Mouse (Mus musculus) MEL (cell line): ENCODE measurements around the gene Ccdc83. TPM values are rescaled to one million over a fixed set of nuclear protein-coding genes. Genes with fewer than 3 reads are reported as not detected.

Experiments
- DNase-seq: peaks from one replicate; pipeline ENCODE4 v3.0.0; 2011; ENCODE audit warnings: low read depth, low spot score
- H3K27ac ChIP-seq: 2 replicates; pipeline ENCODE4 v1.5.1; 2012; ENCODE audit warnings: low read depth, mild to moderate bottlenecking, control low read depth, low read length, moderate library complexity; ENCODE audit not compliant: control insufficient read depth
- H3K27me3 ChIP-seq, 2 experiments: fragments of 150-350 bp in 1 of 2; sonication (generic) in 1 of 2; 2 replicates each; pipeline ENCODE4 v1.6.1; 2012; ENCODE audit warnings: low read length in 2 of 2, mild to moderate bottlenecking in 2 of 2, improper control_type of control experiment in 1 of 2, moderate library complexity in 1 of 2; ENCODE audit not compliant: insufficient read depth in 2 of 2, control insufficient read depth in 1 of 2
- H3K36me3 ChIP-seq, 2 experiments: 2 replicates each; pipeline ENCODE4 v1.6.1; 2012 to 2014; ENCODE audit warnings: low read length in 2 of 2, improper control_type of control experiment in 1 of 2, inconsistent platforms in 1 of 2, mild to moderate bottlenecking in 1 of 2; ENCODE audit not compliant: insufficient read depth in 2 of 2, control insufficient read depth in 1 of 2
- H3K4me1 ChIP-seq, 2 experiments: fragments of 150-350 bp in 1 of 2; sonication (generic) in 1 of 2; 2 replicates each; pipeline ENCODE4 v1.6.1; 2012; ENCODE audit warnings: low read length in 2 of 2, improper control_type of control experiment in 1 of 2, mild to moderate bottlenecking in 1 of 2; ENCODE audit not compliant: insufficient read depth in 2 of 2, control insufficient read depth in 1 of 2
- H3K4me3 ChIP-seq, 2 experiments: fragments of 150-350 bp in 1 of 2; sonication (generic) in 1 of 2; 2 replicates each; pipeline ENCODE4 v1.5.1; 2012; ENCODE audit warnings: low read depth in 2 of 2, low read length in 2 of 2, mild to moderate bottlenecking in 2 of 2, moderate library complexity in 2 of 2, control low read depth in 1 of 2, improper control_type of control experiment in 1 of 2; ENCODE audit not compliant: control insufficient read depth in 1 of 2, insufficient read depth in 1 of 2
- H3K79me2 ChIP-seq: 2 replicates; pipeline ENCODE4 v1.6.1; 2012; ENCODE audit warnings: mild to moderate bottlenecking, low read length, moderate library complexity; ENCODE audit not compliant: control insufficient read depth, poor library complexity, insufficient read depth
- H3K9ac ChIP-seq: 2 replicates; pipeline ENCODE4 v1.6.1; 2012; ENCODE audit warnings: low read depth, mild to moderate bottlenecking, control low read depth, low read length, moderate library complexity; ENCODE audit not compliant: control insufficient read depth, poor library complexity, severe bottlenecking
- H3K9me3 ChIP-seq: fragments of 150-350 bp; sonication (generic); replicated peaks from 2 replicates; pipeline ENCODE4 v1.6.1; 2012; ENCODE audit warnings: mild to moderate bottlenecking, low read length, improper control_type of control experiment, moderate library complexity; ENCODE audit not compliant: insufficient read depth
- BHLHE40 ChIP-seq: IDR thresholded peaks from 2 replicates; pipeline ENCODE4 v1.6.1; 2012; ENCODE audit warnings: low read depth, mild to moderate bottlenecking, inconsistent platforms, low read length, improper control_type of control experiment, borderline replicate concordance
- CHD2 ChIP-seq: IDR thresholded peaks from 2 replicates; pipeline ENCODE4 v1.6.1; 2011; ENCODE audit warnings: low read length, improper control_type of control experiment
- ELF1 ChIP-seq: IDR thresholded peaks from 2 replicates; pipeline ENCODE4 v1.6.1; 2014; ENCODE audit warnings: low read depth, mild to moderate bottlenecking, inconsistent platforms, low read length, improper control_type of control experiment, moderate library complexity
- EP300 ChIP-seq, 2 experiments: IDR thresholded peaks; 2 replicates each; pipeline ENCODE4 v1.6.1; 2011; ENCODE audit warnings: improper control_type of control experiment in 2 of 2, low read length in 2 of 2, low read depth in 1 of 2, mild to moderate bottlenecking in 1 of 2
- ETS1 ChIP-seq: IDR thresholded peaks from 2 replicates; pipeline ENCODE4 v1.6.1; 2012; ENCODE audit warnings: low read depth, mild to moderate bottlenecking, inconsistent platforms, low read length, improper control_type of control experiment, moderate library complexity
- GABPA ChIP-seq: IDR thresholded peaks from 2 replicates; pipeline ENCODE4 v1.6.1; 2012; ENCODE audit warnings: low read depth, mild to moderate bottlenecking, inconsistent platforms, low read length, improper control_type of control experiment, moderate library complexity
- GATA1 ChIP-seq: IDR thresholded peaks from 2 replicates; pipeline ENCODE4 v1.6.1; 2011; ENCODE audit warnings: low read depth, low read length, improper control_type of control experiment
- JUND ChIP-seq: IDR thresholded peaks from 2 replicates; pipeline ENCODE4 v1.6.1; 2011; ENCODE audit warnings: low read depth, mild to moderate bottlenecking, improper control_type of control experiment, low read length
- KAT2A ChIP-seq: conservative IDR thresholded peaks from 2 replicates; pipeline ENCODE4 v1.6.1; 2012; ENCODE audit warnings: low read depth, low read length, improper control_type of control experiment, inconsistent platforms
- MAFK ChIP-seq: IDR thresholded peaks from 2 replicates; pipeline ENCODE4 v1.6.1; 2011; ENCODE audit warnings: low read depth, mild to moderate bottlenecking, low read length, improper control_type of control experiment, borderline replicate concordance
- MAX ChIP-seq: IDR thresholded peaks from 2 replicates; pipeline ENCODE4 v1.6.1; 2011; ENCODE audit warnings: low read length, improper control_type of control experiment
- MEF2A ChIP-seq: IDR thresholded peaks from 2 replicates; pipeline ENCODE4 v1.6.1; 2014; ENCODE audit warnings: low read depth, mild to moderate bottlenecking, inconsistent platforms, low read length, improper control_type of control experiment; ENCODE audit not compliant: poor library complexity, insufficient replicate concordance, severe bottlenecking; ENCODE audit errors: extremely low read depth
- MYC ChIP-seq: IDR thresholded peaks from 2 replicates; pipeline ENCODE4 v1.6.1; 2011; ENCODE audit warnings: low read depth, mild to moderate bottlenecking, low read length, improper control_type of control experiment, moderate library complexity
- NELFE ChIP-seq: IDR thresholded peaks from 2 replicates; pipeline ENCODE4 v1.6.1; 2011; ENCODE audit warnings: low read depth, low read length, improper control_type of control experiment
- POLR2AphosphoS2 ChIP-seq: IDR thresholded peaks from 2 replicates; pipeline ENCODE4 v1.6.1; 2011; ENCODE audit warnings: low read length, improper control_type of control experiment
- POLR2AphosphoS5 ChIP-seq: IDR thresholded peaks from 2 replicates; pipeline ENCODE4 v1.6.1; 2012; ENCODE audit warnings: low read depth, borderline replicate concordance, mild to moderate bottlenecking, inconsistent platforms, low read length, moderate library complexity, mixed read lengths
- RAD21 ChIP-seq: IDR thresholded peaks from 2 replicates; pipeline ENCODE4 v1.6.1; 2011; ENCODE audit warnings: mild to moderate bottlenecking, low read depth, low read length, improper control_type of control experiment
- RCOR1 ChIP-seq: IDR thresholded peaks from 2 replicates; pipeline ENCODE4 v1.6.1; 2012; ENCODE audit warnings: low read depth, mild to moderate bottlenecking, inconsistent platforms, low read length, improper control_type of control experiment
- SIN3A ChIP-seq: IDR thresholded peaks from 2 replicates; pipeline ENCODE4 v1.6.1; 2012; ENCODE audit warnings: low read length, improper control_type of control experiment, inconsistent platforms
- SMC3 ChIP-seq: IDR thresholded peaks from 2 replicates; pipeline ENCODE4 v1.6.1; 2011; ENCODE audit warnings: low read depth, low read length, improper control_type of control experiment
- USF1 ChIP-seq: IDR thresholded peaks from 2 replicates; pipeline ENCODE4 v1.6.1; 2014; ENCODE audit warnings: low read depth, mild to moderate bottlenecking, inconsistent platforms, low read length, improper control_type of control experiment, moderate library complexity
- USF2 ChIP-seq, 2 experiments: IDR thresholded peaks; 2 replicates each; pipeline ENCODE4 v1.6.1; 2011 to 2012; ENCODE audit warnings: improper control_type of control experiment in 2 of 2, low read length in 2 of 2, borderline replicate concordance in 1 of 2, inconsistent platforms in 1 of 2, low read depth in 1 of 2, mild to moderate bottlenecking in 1 of 2; ENCODE audit not compliant: insufficient read depth in 1 of 2
- ZC3H11A ChIP-seq: IDR thresholded peaks from 2 replicates; pipeline ENCODE4 v1.6.1; 2012; ENCODE audit warnings: low read depth, mild to moderate bottlenecking, inconsistent platforms, low read length, improper control_type of control experiment
- ZMIZ1 ChIP-seq: IDR thresholded peaks from 2 replicates; pipeline ENCODE4 v1.6.1; 2012; ENCODE audit warnings: low read depth, mild to moderate bottlenecking, inconsistent platforms, low read length, improper control_type of control experiment, moderate library complexity
- polyA plus RNA-seq, 2 experiments: library from polyadenylated mRNA; stranded (reverse) in 1 of 2; unstranded in 1 of 2; fragments of >175 nt in 1 of 2; fragments of >200 nt in 1 of 2; gene quantifications; 2 replicates each; pipeline versions ENCODE4 v1.2.1 to v1.2.4; 2012; ENCODE audit warnings: low replicate concordance in 2 of 2, low read depth in 1 of 2; ENCODE audit not compliant: insufficient read length in 2 of 2, insufficient read depth in 1 of 2, missing spikeins in 1 of 2
- total RNA-seq: library from RNA; depleted of rRNA; stranded (reverse); fragments of 300-350 nt; gene quantifications from 2 replicates; pipeline ENCODE4 v1.2.3, GENCODE M21; 2012

Gene Ccdc83
- total and polyA plus RNA-seq, 3 experiments, result not detected

GRCm38 (mm10) chr7:90291885-90292284 lies 26.3 kb upstream of the Ccdc83 start:
- H3K27me3 ChIP-seq, result no peaks in the 10 kb centered on the region
- H3K79me2 ChIP-seq, result no peaks in the 10 kb centered on the region
- H3K9ac ChIP-seq, result no peak overlapping the region
- no peaks in the 10 kb centered on the region for H3K9me3 ChIP-seq
- H3K36me3 ChIP-seq, result no peaks in the 10 kb centered on the region
- TF ChIP-seq POLR2AphosphoS2 (no peak), ELF1 (no peak), EP300 (IDR thresholded peaks at IDR 0.05; ENCODE audit: low read depth in 1 of 2, low read length in 2 of 2) (no peak), SIN3A (no peak), ZC3H11A (no peak), POLR2AphosphoS5 (no peak), MEF2A (no peak), ZMIZ1 (no peak)
- no peaks in the 10 kb centered on the region for H3K4me1 ChIP-seq
- no peak overlapping the region for H3K27ac ChIP-seq
- no peak overlapping the region for H3K4me3 ChIP-seq
- no peak for DNase-seq

DNA sequence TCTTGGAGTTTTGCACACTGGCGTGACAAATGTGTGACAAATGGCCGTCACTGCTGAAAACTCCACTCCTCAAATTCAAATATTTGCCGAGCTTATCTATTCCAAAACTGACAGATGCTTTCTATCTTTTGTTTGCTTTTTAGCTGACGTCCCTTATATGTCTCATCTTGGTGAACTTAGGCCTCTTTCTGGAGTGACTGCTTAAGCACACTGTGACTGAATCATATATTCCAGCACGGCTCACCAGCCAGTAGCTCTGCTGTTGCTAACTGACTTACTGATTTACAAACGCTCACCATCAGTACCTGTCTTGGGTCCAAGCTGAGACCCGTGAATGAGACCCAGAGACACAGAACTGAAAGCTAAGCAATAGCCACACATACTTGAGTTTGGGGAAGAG lies 19.2 kb upstream of the Ccdc83 start:
- no peak overlapping the region for H3K4me3 ChIP-seq
- no peaks in the 10 kb centered on the region for H3K36me3 ChIP-seq

GRCm38 (mm10) chr7:90282786-90283185 lies 17.2 kb upstream of the Ccdc83 start:
- H3K9ac ChIP-seq, result no peak overlapping the region
- H3K79me2 ChIP-seq, result no peaks in the 10 kb centered on the region
- H3K4me3 ChIP-seq, result no peak overlapping the region
- no peak for DNase-seq
- H3K27ac ChIP-seq, result no peak overlapping the region
- no peaks in the 10 kb centered on the region for H3K4me1 ChIP-seq
- peaks cover 0 to 5% of the 10 kb centered on the region in 2 experiments; a peak in 1 of 4 replicates for H3K27me3 ChIP-seq
- no peak for TF ChIP-seq MAX
- no peak for TF ChIP-seq POLR2AphosphoS5
- no peak for TF ChIP-seq POLR2AphosphoS2
- no peak for TF ChIP-seq MYC
- TF ChIP-seq MAFK, result no peak
- no peak for TF ChIP-seq ETS1
- TF ChIP-seq RCOR1, result no peak
- TF ChIP-seq USF1, result no peak
- no peak for TF ChIP-seq SMC3
- TF ChIP-seq KAT2A, result no peak
- no peak for TF ChIP-seq JUND
- no peak for TF ChIP-seq RAD21
- no peak for TF ChIP-seq GATA1
- no peak for TF ChIP-seq USF2 (IDR thresholded peaks at IDR 0.05; ENCODE audit: borderline replicate concordance in 1 of 2, insufficient read depth in 1 of 2, low read depth in 1 of 2, low read length in 2 of 2)
- no peaks in the 10 kb centered on the region for H3K9me3 ChIP-seq
- H3K36me3 ChIP-seq, result no peaks in the 10 kb centered on the region

More for the DNA sequence above, 19.2 kb upstream of the Ccdc83 start:
- Histone ChIP-seq H3K27me3 (peaks cover 0 to 3% of the 10 kb centered on the region in 2 experiments; a peak in 1 of 4 replicates), H3K9ac (no peak overlapping the region), H3K9me3 (no peaks in the 10 kb centered on the region), H3K79me2 (no peaks in the 10 kb centered on the region), H3K27ac (no peak overlapping the region), H3K4me1 (no peaks in the 10 kb centered on the region)
- TF ChIP-seq CHD2 (no peak), BHLHE40 (no peak), NELFE (no peak), GABPA (no peak), SIN3A (no peak)
- DNase-seq, result no peak
